Mouse (Mus musculus) liver (tissue): ENCODE measurements around the gene Gypa.

Experiments
- DNase-seq: peaks from one replicate; pipeline ENCODE4 v3.0.0-alpha.2; 2020; ENCODE audit warnings: mixed read lengths

Gene Gypa

DNA sequence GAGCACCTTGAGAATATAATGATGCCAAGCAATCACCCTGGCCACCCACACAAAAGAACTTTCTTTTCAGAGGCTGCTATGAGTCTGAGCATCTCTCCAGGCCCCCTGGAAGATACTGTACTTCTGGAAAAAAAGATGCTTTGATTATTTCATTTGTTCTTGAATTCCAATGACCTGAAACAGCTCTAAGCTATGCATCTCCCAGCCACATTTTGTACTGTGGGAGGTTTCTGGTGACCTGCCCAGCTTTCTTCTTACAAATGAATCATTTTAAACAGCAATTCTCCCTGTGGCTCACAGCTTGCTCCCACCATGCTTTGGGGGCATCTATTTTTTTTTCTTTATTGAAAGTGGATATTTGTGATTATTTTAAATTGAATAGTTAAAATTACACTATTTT, 56.9 kb downstream of the Gypa start:
- DNase-seq: no peak

GRCm38 (mm10) chr8:80551303-80551702, 57.7 kb downstream of the Gypa start:
- DNase-seq: peak; percentile 81

DNA sequence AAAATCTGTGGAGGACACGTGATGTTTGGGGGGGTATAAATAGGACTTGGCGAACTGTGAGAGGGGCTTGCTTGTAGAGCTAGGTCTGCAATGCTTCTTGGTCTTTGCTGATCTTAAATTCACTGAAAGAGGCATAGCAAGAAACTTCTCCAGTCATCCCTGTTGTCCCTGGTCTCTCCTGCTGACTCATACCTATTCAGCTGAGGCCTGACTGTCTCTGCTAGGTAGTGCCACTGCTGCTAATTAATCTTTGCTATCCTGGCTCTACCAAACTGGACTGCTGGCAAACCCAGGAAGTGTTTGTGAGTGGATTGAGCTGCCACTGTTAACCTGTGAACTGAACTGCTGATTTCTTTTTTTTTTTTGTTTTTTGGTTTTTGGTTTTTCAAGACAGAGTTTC, 61.4 kb downstream of the Gypa start:
- DNase-seq: peak; percentile 43
